Mouse (Mus musculus): ENCODE results near the gene Gtf2ird1. TPM values are rescaled to one million over a fixed set of nuclear protein-coding genes. Genes with fewer than 3 reads are reported as not detected.

Gtf2ird1 gene
- polyA plus RNA-seq (2016; fragmentation: Nextera tagmentation; extraction: Ambion mirVana), result 151 and 153 TPM in 2 replicates

- WGBS, result 1% methylated on average over 39 of the region's 44 CpGs
- Histone ChIP-seq H3K4me2 (replicated peaks) (peak within 1 kb of the TSS; percentile 93), H3K36me3 (peaks cover 18% of the 10 kb centered on the region), H3K9ac (peak within 1 kb of the TSS; percentile 85), H3K27me3 (no peaks in the 10 kb centered on the region), H3K9me3 (0 out of 2 replicates have a peak, but pooled peaks cover 3% of the 10 kb centered on the region), H3K4me3 (peak within 1 kb of the TSS; percentile 89), H3K4me1 (peaks cover 17% of the 10 kb centered on the region), H3K27ac (peak within 1 kb of the TSS; percentile 93)
- peak; percentile 85 for ATAC-seq (ENCODE audit: insufficient number of reproducible peaks, insufficient read depth, low FRiP score, low TSS enrichment)
Observed at GRCm38 (mm10) chr5:134456503-134456962, at the start of gene Gtf2ird1. Gene Gtf2ird1, minus strand, starts transcription at chr5:134456716.

GRCm38 (mm10) chr5:134505810-134506292 lies 49.3 kb upstream of the Gtf2ird1 start:
- ATAC-seq (ENCODE audit: insufficient number of reproducible peaks, insufficient read depth, low FRiP score, low TSS enrichment), result no peak
- Histone ChIP-seq H3K4me2 (replicated peaks) (no peak overlapping the region), H3K4me1 (no peaks in the 10 kb centered on the region), H3K27me3 (no peaks in the 10 kb centered on the region), H3K4me3 (no peak overlapping the region), H3K36me3 (peaks cover 75% of the 10 kb centered on the region), H3K9me3 (no peaks in the 10 kb centered on the region), H3K9ac (no peak overlapping the region), H3K27ac (no peak overlapping the region)
- 50% methylated on average over 9 of the region's 9 CpGs for WGBS

GRCm38 (mm10) chr5:134502591-134502990 lies 46.1 kb upstream of the Gtf2ird1 start:
- H3K36me3 ChIP-seq, result peaks cover 71% of the 10 kb centered on the region

GRCm38 (mm10) chr5:134501453-134501852 lies 44.9 kb upstream of the Gtf2ird1 start:
- no peaks in the 10 kb centered on the region for H3K27me3 ChIP-seq
- no peak for ATAC-seq (ENCODE audit: insufficient number of reproducible peaks, insufficient read depth, low FRiP score, low TSS enrichment)
- no peak overlapping the region for H3K4me3 ChIP-seq
- no peaks in the 10 kb centered on the region for H3K9me3 ChIP-seq
- WGBS, result 86% methylated on average over 9 of the region's 9 CpGs
- peaks cover 79% of the 10 kb centered on the region for H3K36me3 ChIP-seq
- H3K4me1 ChIP-seq, result no peaks in the 10 kb centered on the region
- no peak overlapping the region for H3K27ac ChIP-seq
- H3K4me2 ChIP-seq (replicated peaks), result no peak overlapping the region
- no peak overlapping the region for H3K9ac ChIP-seq

More at GRCm38 (mm10) chr5:134502591-134502990, 46.1 kb upstream of the Gtf2ird1 start:
- Histone ChIP-seq H3K27me3 (no peaks in the 10 kb centered on the region), H3K9ac (no peak overlapping the region), H3K4me1 (no peaks in the 10 kb centered on the region), H3K9me3 (no peaks in the 10 kb centered on the region), H3K27ac (no peak overlapping the region), H3K4me2 (replicated peaks) (no peak overlapping the region), H3K4me3 (no peak overlapping the region)
- WGBS, result 94% methylated on average over 18 of the region's 18 CpGs
- no peak for ATAC-seq (ENCODE audit: insufficient number of reproducible peaks, insufficient read depth, low FRiP score, low TSS enrichment)

GRCm38 (mm10) chr5:134500681-134501080 lies 44.2 kb upstream of the Gtf2ird1 start:
- ATAC-seq (ENCODE audit: insufficient number of reproducible peaks, insufficient read depth, low FRiP score, low TSS enrichment), result no peak
- H3K9ac ChIP-seq, result no peak overlapping the region
- no peaks in the 10 kb centered on the region for H3K27me3 ChIP-seq
- H3K4me2 ChIP-seq (replicated peaks), result no peak overlapping the region
- peaks cover 86% of the 10 kb centered on the region for H3K36me3 ChIP-seq
- no peak overlapping the region for H3K4me3 ChIP-seq
- no peaks in the 10 kb centered on the region for H3K9me3 ChIP-seq
- 91% methylated on average over 3 of the region's 3 CpGs for WGBS
- H3K27ac ChIP-seq, result no peak overlapping the region
- H3K4me1 ChIP-seq, result no peaks in the 10 kb centered on the region

GRCm38 (mm10) chr5:134500062-134500461 lies 43.5 kb upstream of the Gtf2ird1 start:
- H3K4me3 ChIP-seq, result no peak overlapping the region

GRCm38 (mm10) chr5:134497026-134497425 lies 40.5 kb upstream of the Gtf2ird1 start:
- Histone ChIP-seq H3K4me2 (replicated peaks) (no peak overlapping the region), H3K27ac (no peak overlapping the region), H3K27me3 (no peaks in the 10 kb centered on the region), H3K4me3 (no peak overlapping the region), H3K36me3 (peaks cover 87% of the 10 kb centered on the region), H3K9me3 (no peaks in the 10 kb centered on the region), H3K4me1 (no peaks in the 10 kb centered on the region), H3K9ac (no peak overlapping the region)
- 90% methylated on average over 5 of the region's 5 CpGs for WGBS
- ATAC-seq (ENCODE audit: insufficient number of reproducible peaks, insufficient read depth, low FRiP score, low TSS enrichment), result no peak

More at GRCm38 (mm10) chr5:134500062-134500461, 43.5 kb upstream of the Gtf2ird1 start:
- Histone ChIP-seq H3K9me3 (no peaks in the 10 kb centered on the region), H3K36me3 (peaks cover 91% of the 10 kb centered on the region), H3K27ac (no peak overlapping the region), H3K4me1 (no peaks in the 10 kb centered on the region), H3K4me2 (replicated peaks) (no peak overlapping the region), H3K9ac (no peak overlapping the region), H3K27me3 (no peaks in the 10 kb centered on the region)
- ATAC-seq (ENCODE audit: insufficient number of reproducible peaks, insufficient read depth, low FRiP score, low TSS enrichment), result no peak
- 81% methylated on average over 4 of the region's 4 CpGs for WGBS

GRCm38 (mm10) chr5:134495796-134496195 lies 39.3 kb upstream of the Gtf2ird1 start:
- no peaks in the 10 kb centered on the region for H3K4me1 ChIP-seq
- H3K27me3 ChIP-seq, result no peaks in the 10 kb centered on the region
- H3K9me3 ChIP-seq, result no peaks in the 10 kb centered on the region
- no peak overlapping the region for H3K4me3 ChIP-seq
- no peak overlapping the region for H3K9ac ChIP-seq
- H3K4me2 ChIP-seq (replicated peaks), result no peak overlapping the region
- no peak for ATAC-seq (ENCODE audit: insufficient number of reproducible peaks, insufficient read depth, low FRiP score, low TSS enrichment)
- 83% methylated on average over 4 of the region's 4 CpGs for WGBS
- H3K27ac ChIP-seq, result no peak overlapping the region
- H3K36me3 ChIP-seq, result peaks cover 83% of the 10 kb centered on the region

GRCm38 (mm10) chr5:134494142-134494541 lies 37.6 kb upstream of the Gtf2ird1 start:
- Histone ChIP-seq H3K4me2 (replicated peaks) (no peak overlapping the region), H3K4me1 (0 out of 2 replicates have a peak, but pooled peaks cover 3% of the 10 kb centered on the region), H3K4me3 (no peak overlapping the region), H3K9me3 (no peaks in the 10 kb centered on the region), H3K9ac (no peak overlapping the region), H3K36me3 (peaks cover 87% of the 10 kb centered on the region), H3K27me3 (no peaks in the 10 kb centered on the region), H3K27ac (no peak overlapping the region)
- WGBS, result 66% methylated on average over 11 of the region's 11 CpGs
- ATAC-seq (ENCODE audit: insufficient number of reproducible peaks, insufficient read depth, low FRiP score, low TSS enrichment), result no peak

- 97% methylated on average over 4 of the region's 4 CpGs for WGBS
- Histone ChIP-seq H3K27ac (no peak overlapping the region), H3K4me2 (replicated peaks) (no peak overlapping the region), H3K27me3 (no peaks in the 10 kb centered on the region), H3K4me1 (peaks cover 11% of the 10 kb centered on the region; the same call in 1 of the 2 replicates), H3K4me3 (no peak overlapping the region), H3K36me3 (peaks cover 78% of the 10 kb centered on the region), H3K9me3 (no peaks in the 10 kb centered on the region), H3K9ac (no peak overlapping the region)
- ATAC-seq (ENCODE audit: insufficient number of reproducible peaks, insufficient read depth, low FRiP score, low TSS enrichment), result no peak
Observed at GRCm38 (mm10) chr5:134492956-134493355, 36.4 kb upstream of the Gtf2ird1 start.

- WGBS, result 25% methylated on average over 18 of the region's 18 CpGs
- no peak overlapping the region for H3K4me2 ChIP-seq (replicated peaks)
- H3K4me1 ChIP-seq, result peaks cover 11% of the 10 kb centered on the region; the same call in 1 of the 2 replicates
- H3K4me3 ChIP-seq, result no peak overlapping the region
- peaks cover 67% of the 10 kb centered on the region for H3K36me3 ChIP-seq
- no peak overlapping the region for H3K27ac ChIP-seq
- no peaks in the 10 kb centered on the region for H3K9me3 ChIP-seq
- H3K9ac ChIP-seq, result no peak overlapping the region
- ATAC-seq (ENCODE audit: insufficient number of reproducible peaks, insufficient read depth, low FRiP score, low TSS enrichment), result peak; percentile 50; the same call in 1 of the 2 replicates
- H3K27me3 ChIP-seq, result no peaks in the 10 kb centered on the region
Observed at GRCm38 (mm10) chr5:134491712-134492417, 35.3 kb upstream of the Gtf2ird1 start.

- Histone ChIP-seq H3K9ac (peak overlapping the region; percentile 15; the same call in 1 of the 2 replicates), H3K27ac (no peak overlapping the region), H3K27me3 (no peaks in the 10 kb centered on the region), H3K4me2 (replicated peaks) (no peak overlapping the region), H3K36me3 (peaks cover 61% of the 10 kb centered on the region), H3K4me1 (peaks cover 11% of the 10 kb centered on the region; the same call in 1 of the 2 replicates), H3K4me3 (no peak overlapping the region), H3K9me3 (no peaks in the 10 kb centered on the region)
- ATAC-seq (ENCODE audit: insufficient number of reproducible peaks, insufficient read depth, low FRiP score, low TSS enrichment), result no peak
- WGBS, result 85% methylated on average over 2 of the region's 2 CpGs
Observed at GRCm38 (mm10) chr5:134491206-134491605, 34.7 kb upstream of the Gtf2ird1 start.

All from embryonic facial prominence, embryonic 12.5 days (tissue).